In the genomic region with DNA sequence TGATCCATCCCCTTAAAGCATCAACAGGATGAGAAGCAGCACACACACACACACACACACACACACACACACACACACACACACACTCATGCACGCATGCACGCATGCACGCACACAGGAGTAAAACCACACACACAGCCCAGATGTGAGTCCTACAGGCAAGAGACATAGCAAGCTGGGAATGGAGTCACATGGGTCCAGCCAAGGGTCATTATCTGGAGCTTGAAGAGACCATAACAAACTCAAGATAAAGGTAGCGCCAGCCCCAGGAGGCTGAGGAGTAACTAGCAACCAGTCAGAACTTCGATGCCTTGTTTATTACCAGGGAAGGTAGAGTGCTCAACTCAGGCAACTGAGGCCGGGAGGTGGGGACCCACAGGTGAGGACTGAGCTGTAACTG, we compare ENCODE assay signal across 25 mouse cellular contexts.
"Had no signal": no experiment of that assay in that cellular context is flagged by ENCODE, and none has a peak within 500 bp of the region (broad histone marks: within the 10 kb centered on the region; RNA-seq: fewer than 3 reads in every experiment).

No protein-coding gene starts in this region.

- H3K9me3 ChIP-seq: heart, embryonic 10.5 days; heart, embryonic 12.5 days; hindbrain, embryonic 13.5 days; hindbrain, embryonic 15.5 days; kidney, embryonic 15.5 days; limb, embryonic 13.5 days; limb, embryonic 15.5 days had no signal

- H3K36me3 ChIP-seq: heart, embryonic 10.5 days; heart, embryonic 12.5 days; hindbrain, embryonic 13.5 days; hindbrain, embryonic 15.5 days; kidney, embryonic 15.5 days; limb, embryonic 13.5 days; limb, embryonic 15.5 days had no signal

- H3K4me3 ChIP-seq: heart, adult 2 months; heart, embryonic 10.5 days; heart, embryonic 12.5 days; hindbrain, embryonic 13.5 days; hindbrain, embryonic 15.5 days; kidney, embryonic 15.5 days; limb, embryonic 13.5 days; limb, embryonic 15.5 days had no signal

- ATAC-seq: forebrain, postnatal 0 days; hindbrain, postnatal 0 days; intestine, embryonic 16.5 days had no signal

- H3K27me3 ChIP-seq: hindbrain, embryonic 13.5 days; hindbrain, embryonic 15.5 days; kidney, embryonic 15.5 days; limb, embryonic 15.5 days had no signal

- H3K9ac ChIP-seq: forebrain, postnatal 0 days; heart, embryonic 12.5 days; hindbrain, embryonic 13.5 days; hindbrain, embryonic 15.5 days; kidney, embryonic 15.5 days; limb, embryonic 13.5 days; limb, embryonic 15.5 days had no signal

- DNase-seq: forebrain, postnatal 0 days; gastrocnemius, postnatal 14 days; gastrocnemius, postnatal 36 days; heart, adult 11 months; heart, adult 2 months; heart, postnatal 14 days; heart, postnatal 36 days; kidney, adult 11 months; kidney, adult 2 months; kidney, adult 9 months; kidney, postnatal 14 days; kidney, postnatal 36 days; layer of hippocampus, adult 9-11 months; layer of hippocampus, postnatal 36 days; left cerebral cortex, postnatal 4 days had no signal

- H3K4me2 ChIP-seq: heart, embryonic 12.5 days; hindbrain, embryonic 13.5 days; hindbrain, embryonic 15.5 days; kidney, embryonic 15.5 days; limb, embryonic 13.5 days; limb, embryonic 15.5 days had no signal

- H3K27ac ChIP-seq: heart, adult 2 months; heart, embryonic 10.5 days; hindbrain, embryonic 13.5 days; hindbrain, embryonic 15.5 days; hindbrain, postnatal 0 days; kidney, embryonic 15.5 days; kidney, postnatal 0 days; limb, embryonic 13.5 days; limb, embryonic 15.5 days had no signal
